Mouse (Mus musculus) CH12.LX (cell line): ENCODE measurements around the gene Plcb1. TPM values are rescaled to one million over a fixed set of nuclear protein-coding genes. Genes with fewer than 3 reads are reported as not detected.

Experiments
- DNase-seq: peaks from one replicate; pipeline ENCODE4 v3.0.0-alpha.2; 2013; ENCODE audit errors: extremely low read depth
- H3K27ac ChIP-seq: 2 replicates; pipeline ENCODE4 v1.5.1; 2012; ENCODE audit warnings: low read depth, mild to moderate bottlenecking, control low read depth, moderate library complexity; ENCODE audit not compliant: insufficient read depth
- H3K27me3 ChIP-seq: replicated peaks from 2 replicates; pipeline ENCODE3; 2012; ENCODE audit warnings: inconsistent platforms
- H3K36me3 ChIP-seq, 2 experiments: replicated peaks in 1 of 2; 2 replicates each; pipeline versions ENCODE3 to v1.6.1; 2012; ENCODE audit warnings: inconsistent platforms in 1 of 2, low read length in 1 of 2, mild to moderate bottlenecking in 1 of 2, mixed read lengths in 1 of 2, moderate library complexity in 1 of 2; ENCODE audit not compliant: control insufficient read depth in 1 of 2, insufficient read depth in 1 of 2
- H3K4me1 ChIP-seq, 2 experiments: 2 replicates each; pipeline ENCODE4 v1.6.1; 2012; ENCODE audit warnings: inconsistent platforms in 1 of 2, moderate library complexity in 1 of 2; ENCODE audit not compliant: insufficient read depth in 2 of 2, control insufficient read depth in 1 of 2
- H3K4me2 ChIP-seq: 2 replicates; pipeline ENCODE4 v1.6.1; 2012; ENCODE audit warnings: low read depth, mild to moderate bottlenecking, control low read depth; ENCODE audit not compliant: poor library complexity, insufficient read depth, severe bottlenecking
- H3K4me3 ChIP-seq, 3 experiments: fragments of 150-350 bp in 1 of 3; sonication (generic) in 1 of 3; replicated peaks in 1 of 3; 2 replicates each; pipeline versions ENCODE3 to v1.5.1; 2011 to 2012; ENCODE audit warnings: low read depth in 2 of 3, low read length in 2 of 3, mild to moderate bottlenecking in 2 of 3, moderate library complexity in 2 of 3, control low read depth in 1 of 3, improper control_type of control experiment in 1 of 3, inconsistent platforms in 1 of 3, mixed read lengths in 1 of 3; ENCODE audit not compliant: poor library complexity in 1 of 3
- H3K79me2 ChIP-seq: replicated peaks from 2 replicates; pipeline ENCODE4 v1.6.1; 2012; ENCODE audit warnings: mild to moderate bottlenecking, moderate library complexity; ENCODE audit not compliant: control insufficient read depth, poor library complexity, insufficient read depth, severe bottlenecking; ENCODE audit errors: extremely low read depth
- H3K9ac ChIP-seq: 2 replicates; pipeline ENCODE4 v1.6.1; 2012; ENCODE audit warnings: low read depth, mild to moderate bottlenecking, control low read depth, moderate library complexity; ENCODE audit not compliant: insufficient read depth
- H3K9me3 ChIP-seq: replicated peaks from 2 replicates; pipeline ENCODE3; 2012; ENCODE audit warnings: low read length, inconsistent platforms, mixed read lengths
- BHLHE40 ChIP-seq: IDR thresholded peaks from 2 replicates; pipeline ENCODE4 v1.6.1; 2011; ENCODE audit warnings: mild to moderate bottlenecking, low read depth, low read length, improper control_type of control experiment
- CHD1 ChIP-seq: IDR thresholded peaks from 2 replicates; pipeline ENCODE4 v1.6.1; 2012; ENCODE audit warnings: low read depth, low read length, improper control_type of control experiment, inconsistent platforms
- CHD2 ChIP-seq: IDR thresholded peaks from 2 replicates; pipeline ENCODE4 v1.6.1; 2011; ENCODE audit warnings: low read length, improper control_type of control experiment
- CTCF ChIP-seq, 2 experiments: IDR thresholded peaks in 1 of 2; conservative IDR thresholded peaks in 1 of 2; 2 replicates each; pipeline ENCODE4 v1.5.1; 2011 to 2012; ENCODE audit warnings: low read depth in 2 of 2, low read length in 2 of 2, improper control_type of control experiment in 1 of 2, inconsistent platforms in 1 of 2, mild to moderate bottlenecking in 1 of 2, moderate library complexity in 1 of 2
- E2F4 ChIP-seq: IDR thresholded peaks from 2 replicates; pipeline ENCODE4 v1.6.1; 2011; ENCODE audit warnings: low read depth, low read length, improper control_type of control experiment; ENCODE audit not compliant: insufficient replicate concordance
- ELF1 ChIP-seq: IDR thresholded peaks from 2 replicates; pipeline ENCODE4 v1.6.1; 2014; ENCODE audit warnings: low read depth, mild to moderate bottlenecking, inconsistent platforms, low read length, improper control_type of control experiment
- EP300 ChIP-seq: IDR thresholded peaks from 2 replicates; pipeline ENCODE4 v1.6.1; 2011; ENCODE audit warnings: low read length, improper control_type of control experiment
- IRF4 ChIP-seq: IDR thresholded peaks from 2 replicates; pipeline ENCODE4 v1.6.1; 2014; ENCODE audit warnings: low read depth, mild to moderate bottlenecking, inconsistent platforms, low read length, improper control_type of control experiment
- JUN ChIP-seq: IDR thresholded peaks from 2 replicates; pipeline ENCODE4 v1.6.1; 2011; ENCODE audit warnings: low read depth, mild to moderate bottlenecking, low read length, improper control_type of control experiment, moderate library complexity; ENCODE audit not compliant: insufficient read depth
- KAT2A ChIP-seq: IDR thresholded peaks from 2 replicates; pipeline ENCODE4 v1.6.1; 2012; ENCODE audit warnings: low read length, improper control_type of control experiment, inconsistent platforms; ENCODE audit not compliant: insufficient replicate concordance
- MAFK ChIP-seq: IDR thresholded peaks from 2 replicates; pipeline ENCODE4 v1.6.1; 2011; ENCODE audit warnings: low read length, improper control_type of control experiment; ENCODE audit not compliant: insufficient replicate concordance
- MAX ChIP-seq: IDR thresholded peaks from 2 replicates; pipeline ENCODE4 v1.6.1; 2011; ENCODE audit warnings: low read length, improper control_type of control experiment
- MAZ ChIP-seq: IDR thresholded peaks from 2 replicates; pipeline ENCODE4 v1.6.1; 2012; ENCODE audit warnings: low read depth, mild to moderate bottlenecking, inconsistent platforms, low read length, improper control_type of control experiment, moderate library complexity
- MEF2A ChIP-seq: IDR thresholded peaks from 2 replicates; pipeline ENCODE4 v1.6.1; 2014; ENCODE audit warnings: low read depth, mild to moderate bottlenecking, inconsistent platforms, low read length, improper control_type of control experiment, borderline replicate concordance
- MXI1 ChIP-seq: IDR thresholded peaks from 2 replicates; pipeline ENCODE4 v1.6.1; 2011; ENCODE audit warnings: mild to moderate bottlenecking, low read depth, low read length, improper control_type of control experiment
- MYC ChIP-seq: IDR thresholded peaks from 2 replicates; pipeline ENCODE4 v1.6.1; 2011; ENCODE audit warnings: low read depth, mild to moderate bottlenecking, improper control_type of control experiment, low read length
- NRF1 ChIP-seq: IDR thresholded peaks from 2 replicates; pipeline ENCODE4 v1.6.1; 2014; ENCODE audit warnings: low read depth, mild to moderate bottlenecking, inconsistent platforms, low read length, improper control_type of control experiment, moderate library complexity
- POLR2A ChIP-seq: IDR thresholded peaks from 2 replicates; pipeline ENCODE4 v1.6.1; 2011; ENCODE audit warnings: low read depth, mild to moderate bottlenecking, improper control_type of control experiment, low read length
- POLR2AphosphoS2 ChIP-seq: IDR thresholded peaks from 2 replicates; pipeline ENCODE4 v1.6.1; 2011; ENCODE audit warnings: low read depth, low read length, improper control_type of control experiment
- RAD21 ChIP-seq: IDR thresholded peaks from 2 replicates; pipeline ENCODE4 v1.6.1; 2011; ENCODE audit warnings: low read depth, mild to moderate bottlenecking, low read length, improper control_type of control experiment, moderate library complexity
- SIN3A ChIP-seq: IDR thresholded peaks from 2 replicates; pipeline ENCODE4 v1.6.1; 2012; ENCODE audit warnings: low read length, improper control_type of control experiment, inconsistent platforms
- SMC3 ChIP-seq: IDR thresholded peaks from 2 replicates; pipeline ENCODE4 v1.6.1; 2011; ENCODE audit warnings: low read depth, low read length, improper control_type of control experiment
- TBP ChIP-seq: conservative IDR thresholded peaks from 2 replicates; pipeline ENCODE4 v1.6.1; 2011; ENCODE audit warnings: low read depth, low read length, improper control_type of control experiment
- TCF12 ChIP-seq: IDR thresholded peaks from 2 replicates; pipeline ENCODE4 v1.6.1; 2014; ENCODE audit warnings: low read depth, mild to moderate bottlenecking, inconsistent platforms, low read length, improper control_type of control experiment
- USF1 ChIP-seq: IDR thresholded peaks from 2 replicates; pipeline ENCODE4 v1.6.1; 2014; ENCODE audit warnings: low read depth, mild to moderate bottlenecking, inconsistent platforms, low read length, improper control_type of control experiment
- USF2 ChIP-seq: conservative IDR thresholded peaks from 2 replicates; pipeline ENCODE4 v1.6.1; 2011; ENCODE audit warnings: low read depth, low read length, improper control_type of control experiment
- ZMIZ1 ChIP-seq: IDR thresholded peaks from 2 replicates; pipeline ENCODE4 v1.6.1; 2012; ENCODE audit warnings: low read depth, mild to moderate bottlenecking, inconsistent platforms, low read length, improper control_type of control experiment
- dilution Hi-C: fragments of 300-500 bp; cut with MboI; formaldehyde crosslinking; loops from 2 replicates; pipeline ENCODE4 v1.14.3; 2020; ENCODE audit warnings: low sequenced_read_pairs; ENCODE audit not compliant: extremely low pct_unique_long_range_greater_than_20kb, extremely low pct_ligation_motif_present
- in situ Hi-C: fragments of 300-500 bp; cut with MboI; formaldehyde crosslinking; loops from 3 replicates; pipeline ENCODE4 v1.14.3; 2019; ENCODE audit warnings: low sequenced_read_pairs, low pct_ligation_motif_present, low pct_unique_long_range_greater_than_20kb, mixed read lengths
- polyA plus RNA-seq: library from polyadenylated mRNA; unstranded; fragments of >175 nt; gene quantifications from 2 replicates; pipeline ENCODE4 v1.2.1, GENCODE M21; 2012; ENCODE audit warnings: low read depth; ENCODE audit not compliant: insufficient read length
- total RNA-seq, 2 experiments: library from RNA; depleted of rRNA; stranded (reverse); fragments of 300-350 nt in 1 of 2; fragments of >200 nt in 1 of 2; gene quantifications; 2 replicates each; pipeline ENCODE4 v1.2.3; 2012 to 2014

Plcb1 gene
- total and polyA plus RNA-seq, 3 experiments = not detected

DNA sequence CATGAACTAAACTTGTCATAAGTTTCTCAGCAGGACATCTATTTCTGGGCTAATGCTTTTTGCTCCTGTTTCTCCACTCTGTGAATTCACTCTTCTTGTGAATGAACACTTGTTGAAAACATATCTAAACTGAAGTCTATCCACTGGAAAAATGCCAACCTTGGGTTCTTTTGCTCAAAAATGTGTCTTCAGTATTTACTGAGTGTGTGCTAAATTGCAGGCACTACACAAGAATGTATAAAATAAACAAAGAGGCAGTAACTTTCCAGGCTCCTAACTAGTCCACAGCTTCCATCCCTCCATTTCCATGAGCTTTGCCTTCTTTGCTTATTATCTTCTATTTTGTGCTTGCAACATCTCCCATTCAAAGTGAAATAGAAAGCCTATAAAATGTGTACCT lies 195.5 kb downstream of the Plcb1 start:
- TF ChIP-seq USF1 = no peak
- no peak for TF ChIP-seq RAD21
- TF ChIP-seq SIN3A = no peak
- TF ChIP-seq MAFK = no peak
- TF ChIP-seq ELF1 = no peak
- no peak for TF ChIP-seq MAX
- TF ChIP-seq TBP = no peak
- TF ChIP-seq POLR2A = no peak
- no peak for TF ChIP-seq CHD2
- no peak for TF ChIP-seq MEF2A
- no peak for TF ChIP-seq MAZ
- no peak for TF ChIP-seq IRF4
- no peak for TF ChIP-seq NRF1
- TF ChIP-seq JUN = no peak
- TF ChIP-seq ZMIZ1 = no peak
- no peak for TF ChIP-seq MXI1
- no peak for TF ChIP-seq CTCF (conservative IDR thresholded peaks at IDR 0.05 in 1 of 2, IDR thresholded peaks at IDR 0.05 in 1 of 2; ENCODE audit: low read depth in 2 of 2, low read length in 2 of 2)
- TF ChIP-seq, all 38 proteins: peak for 0
- Histone ChIP-seq H3K9me3 (peaks cover 71% of the 10 kb centered on the region), H3K4me2 (no peak overlapping the region), H3K79me2 (no peaks in the 10 kb centered on the region), H3K27me3 (no peaks in the 10 kb centered on the region), H3K4me3 (no peak overlapping the region), H3K27ac (no peak overlapping the region), H3K4me1 (no peaks in the 10 kb centered on the region), H3K9ac (no peak overlapping the region), H3K36me3 (no peaks in the 10 kb centered on the region)
- in situ Hi-C loops = no loop called here
- DNase-seq = no peak
- dilution Hi-C loops = no loop called here

DNA sequence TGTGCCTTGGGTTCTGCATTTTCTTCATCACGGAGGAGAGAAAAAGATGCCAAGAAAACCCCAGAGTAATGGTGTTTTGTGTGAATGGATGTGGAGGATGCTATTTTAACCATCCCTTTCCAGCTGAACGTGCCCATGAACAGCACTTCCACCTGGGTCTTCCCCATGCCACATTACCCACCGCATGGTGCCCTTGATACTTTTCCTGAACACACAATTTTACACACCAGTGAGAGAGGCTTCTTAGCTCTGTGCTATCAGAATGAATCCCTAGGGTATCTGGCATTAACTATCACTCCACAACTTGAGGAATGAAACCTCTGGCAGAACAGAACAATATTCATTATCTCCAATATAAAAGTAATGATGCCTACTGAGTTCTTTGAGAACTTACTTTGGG lies 199.0 kb downstream of the Plcb1 start:
- H3K27me3 ChIP-seq = no peaks in the 10 kb centered on the region
- dilution Hi-C loops (no loop called here), in situ Hi-C loops (no loop called here)

More for the DNA sequence above, 199.0 kb downstream of the Plcb1 start:
- no peak overlapping the region for H3K27ac ChIP-seq
- DNase-seq = no peak
- H3K9ac ChIP-seq = no peak overlapping the region
- H3K4me1 ChIP-seq = no peaks in the 10 kb centered on the region
- H3K4me3 ChIP-seq = no peak overlapping the region
- H3K9me3 ChIP-seq = peaks cover 63% of the 10 kb centered on the region
- TF ChIP-seq E2F4 (no peak), TCF12 (no peak), NRF1 (no peak), MAX (no peak), CHD1 (no peak), EP300 (no peak), MYC (no peak), SMC3 (no peak), USF2 (no peak), MAFK (no peak), POLR2AphosphoS2 (no peak), MAZ (no peak), CTCF (conservative IDR thresholded peaks at IDR 0.05 in 1 of 2, IDR thresholded peaks at IDR 0.05 in 1 of 2; ENCODE audit: low read depth in 2 of 2, low read length in 2 of 2) (no peak), BHLHE40 (no peak), KAT2A (no peak), IRF4 (no peak), CHD2 (no peak)
- TF ChIP-seq, all 38 proteins: peak for 0
- H3K4me2 ChIP-seq = no peak overlapping the region
- H3K79me2 ChIP-seq = no peaks in the 10 kb centered on the region
- H3K36me3 ChIP-seq = no peaks in the 10 kb centered on the region
